Mouse (Mus musculus): Measurements from ENCODE around the gene Chadl.
A peak's percentile ranks its signal among the peaks of the same experiment; 100 is the strongest.
"Not testable (repeated sequence)": the region's sequence is repeated elsewhere in the genome, so short reads cannot be mapped to it uniquely, and the experiment has no call there.

Gene Chadl

DNA sequence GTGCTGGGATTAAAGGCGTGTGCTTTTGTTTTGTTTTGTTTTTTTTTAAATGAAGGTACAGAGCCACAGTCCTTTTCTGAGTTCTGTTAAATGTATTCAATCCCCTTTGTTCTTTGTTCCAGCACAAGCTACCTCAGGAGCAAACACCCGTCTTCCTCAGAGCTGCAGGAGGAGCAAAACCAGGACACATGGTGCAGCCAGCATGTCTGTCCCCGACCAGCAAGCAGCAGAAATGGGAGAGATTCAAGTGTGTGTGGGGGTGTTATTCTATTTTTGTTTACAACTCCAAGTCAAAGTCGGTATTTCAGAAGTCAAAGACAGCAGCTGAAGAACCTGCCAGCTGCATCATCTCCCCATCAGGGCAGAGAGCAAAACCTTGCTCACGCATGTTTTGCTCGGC, 16.7 kb upstream of the Chadl start:
- Histone ChIP-seq H3K27me3 (ENCODE audit: control insufficient read depth, insufficient read depth, low read length, poor library complexity, severe bottlenecking) (no peaks in the 10 kb centered on the region), H3K36me3 (ENCODE audit: control insufficient read depth, insufficient read depth, low read length, poor library complexity, severe bottlenecking) (peaks cover 19% of the 10 kb centered on the region)
- no peak for DNase-seq (ENCODE audit: low read depth, low spot score)

DNA sequence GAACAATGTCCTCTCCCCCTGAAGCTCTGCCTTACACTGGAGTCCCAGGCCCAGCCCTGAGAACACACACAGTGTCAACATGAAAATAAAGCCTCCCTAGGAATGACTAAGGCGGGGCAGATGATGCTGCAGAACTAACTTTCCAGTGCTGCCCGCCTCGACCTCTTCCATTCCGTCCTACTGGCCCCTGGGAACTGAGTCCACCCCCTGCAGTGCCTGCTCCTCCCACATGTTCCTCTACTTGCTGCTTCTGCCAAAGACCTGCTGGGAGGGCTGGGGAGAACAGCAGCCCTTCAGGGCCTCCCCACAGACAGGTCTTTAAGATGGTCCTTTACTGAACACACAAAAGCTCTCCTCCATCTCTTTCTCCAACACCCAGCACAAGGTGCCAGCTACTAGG, 13.7 kb upstream of the Chadl start:
- Histone ChIP-seq H3K36me3 (ENCODE audit: control insufficient read depth, insufficient read depth, low read length, poor library complexity, severe bottlenecking) (peaks cover 19% of the 10 kb centered on the region), H3K27me3 (ENCODE audit: control insufficient read depth, insufficient read depth, low read length, poor library complexity, severe bottlenecking) (no peaks in the 10 kb centered on the region)
- no peak for DNase-seq (ENCODE audit: low read depth, low spot score)

DNA sequence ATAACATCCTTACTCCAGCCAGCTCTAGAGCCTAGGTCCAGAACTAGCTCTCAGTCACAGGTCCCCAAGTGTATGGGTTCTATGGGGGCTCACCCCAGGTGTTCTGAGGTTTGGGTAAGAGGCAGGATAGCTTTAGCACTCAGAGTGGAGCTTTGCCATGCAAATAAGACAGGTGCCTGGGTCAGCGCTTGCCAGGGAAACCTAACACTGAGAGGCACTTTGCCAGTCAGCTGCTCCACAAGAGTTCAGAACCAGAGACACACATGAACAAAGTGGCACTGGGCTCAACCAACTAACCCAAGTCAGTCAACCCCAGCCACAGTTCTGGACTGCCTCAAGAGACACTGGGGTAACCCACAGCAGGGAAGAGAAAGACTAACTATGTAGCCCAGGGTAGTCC, 12.6 kb upstream of the Chadl start:
- H3K36me3 ChIP-seq (ENCODE audit: control insufficient read depth, insufficient read depth, low read length, poor library complexity, severe bottlenecking), result peaks cover 23% of the 10 kb centered on the region
- no peaks in the 10 kb centered on the region for H3K27me3 ChIP-seq (ENCODE audit: control insufficient read depth, insufficient read depth, low read length, poor library complexity, severe bottlenecking)
- DNase-seq (ENCODE audit: low read depth, low spot score), result no peak

DNA sequence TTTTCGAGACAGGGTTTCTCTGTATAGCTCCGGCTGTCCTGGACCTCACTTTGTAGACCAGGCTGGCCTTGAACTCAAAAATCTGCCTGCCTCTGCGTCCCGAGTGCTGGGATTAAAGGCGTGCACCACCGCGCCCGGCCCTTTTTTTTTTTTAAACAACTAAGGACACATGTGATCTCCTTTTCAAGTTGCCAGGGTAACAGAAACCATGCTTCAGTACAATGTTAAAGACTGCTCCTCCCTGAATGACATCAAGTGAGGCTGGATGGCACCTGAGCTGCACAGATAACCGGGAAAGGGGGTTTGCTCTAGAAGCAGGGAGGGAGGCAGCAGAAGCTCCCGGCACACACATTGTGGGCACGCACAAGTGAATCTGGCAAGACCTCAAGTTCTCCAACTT, 11.9 kb upstream of the Chadl start:
- H3K27me3 ChIP-seq (ENCODE audit: control insufficient read depth, insufficient read depth, low read length, poor library complexity, severe bottlenecking), result no peaks in the 10 kb centered on the region
- H3K36me3 ChIP-seq (ENCODE audit: control insufficient read depth, insufficient read depth, low read length, poor library complexity, severe bottlenecking), result peaks cover 25% of the 10 kb centered on the region
- DNase-seq (ENCODE audit: low read depth, low spot score), result no peak

DNA sequence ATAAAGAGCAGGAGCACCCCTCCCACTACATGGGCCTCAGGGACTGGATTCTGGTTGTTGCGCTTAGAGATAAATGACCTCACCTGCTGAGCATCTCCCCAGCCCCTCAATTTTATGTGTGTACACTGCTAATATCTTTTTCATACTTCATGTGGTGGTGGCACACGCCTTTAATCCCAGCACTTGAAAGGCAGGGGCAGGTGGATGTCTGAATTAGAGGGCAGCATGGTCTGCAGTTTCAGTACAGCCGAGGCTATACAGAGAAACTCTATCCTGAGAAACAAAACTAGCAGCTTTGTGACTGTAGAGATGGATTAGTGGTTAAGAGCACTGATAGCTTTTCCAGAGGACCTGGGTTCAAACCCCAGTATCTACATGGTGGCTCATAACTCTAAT, 6.0 kb upstream of the Chadl start:
- peaks cover 11% of the 10 kb centered on the region; the same call in 1 of the 2 replicates for H3K36me3 ChIP-seq (ENCODE audit: control insufficient read depth, insufficient read depth, low read length, poor library complexity, severe bottlenecking)
- DNase-seq (ENCODE audit: low read depth, low spot score), result no peak
- no peaks in the 10 kb centered on the region for H3K27me3 ChIP-seq (ENCODE audit: control insufficient read depth, insufficient read depth, low read length, poor library complexity, severe bottlenecking)

DNA sequence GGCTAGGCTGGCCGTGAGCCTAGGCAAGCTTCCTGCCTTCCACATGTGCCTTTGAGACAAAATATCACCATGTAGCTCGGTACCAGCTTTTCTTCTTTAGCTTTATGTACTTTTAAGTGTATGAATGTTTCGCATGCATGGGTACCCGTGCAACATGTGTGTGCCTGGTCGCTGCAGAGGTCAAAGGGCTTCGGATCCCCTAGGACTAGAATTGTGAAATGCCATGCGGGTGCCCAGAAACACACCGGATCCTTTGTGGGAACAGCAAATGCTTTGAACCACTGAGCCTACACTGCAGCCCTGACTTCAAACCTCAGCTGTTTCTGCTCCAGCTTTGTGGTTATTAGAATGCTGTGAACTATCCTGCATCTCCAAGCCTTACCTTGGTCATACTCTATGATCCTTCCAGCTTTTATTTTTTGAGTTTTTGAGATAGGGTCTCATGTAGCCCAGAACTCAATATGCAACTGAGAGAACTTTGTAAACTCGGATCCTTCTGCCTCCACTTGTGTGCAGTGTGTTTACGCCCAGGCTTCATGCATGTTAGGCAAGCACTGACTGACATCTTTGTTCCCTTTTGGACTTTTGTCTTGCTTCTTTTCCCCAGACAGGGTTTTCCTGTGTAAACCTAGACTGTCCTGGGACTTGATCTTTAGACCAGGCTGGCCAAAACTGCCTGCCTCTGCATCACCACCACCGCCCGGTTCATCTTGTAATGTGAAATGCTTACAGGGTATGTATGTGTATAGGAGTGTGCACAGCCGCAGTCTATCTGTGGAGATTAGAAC, 5.4 kb upstream of the Chadl start:
- DNase-seq (ENCODE audit: low read depth, low spot score), result no peak
- H3K27me3 ChIP-seq (ENCODE audit: control insufficient read depth, insufficient read depth, low read length, poor library complexity, severe bottlenecking), result no peaks in the 10 kb centered on the region
- H3K36me3 ChIP-seq (ENCODE audit: control insufficient read depth, insufficient read depth, low read length, poor library complexity, severe bottlenecking), result peaks cover 11% of the 10 kb centered on the region; the same call in 1 of the 2 replicates

DNA sequence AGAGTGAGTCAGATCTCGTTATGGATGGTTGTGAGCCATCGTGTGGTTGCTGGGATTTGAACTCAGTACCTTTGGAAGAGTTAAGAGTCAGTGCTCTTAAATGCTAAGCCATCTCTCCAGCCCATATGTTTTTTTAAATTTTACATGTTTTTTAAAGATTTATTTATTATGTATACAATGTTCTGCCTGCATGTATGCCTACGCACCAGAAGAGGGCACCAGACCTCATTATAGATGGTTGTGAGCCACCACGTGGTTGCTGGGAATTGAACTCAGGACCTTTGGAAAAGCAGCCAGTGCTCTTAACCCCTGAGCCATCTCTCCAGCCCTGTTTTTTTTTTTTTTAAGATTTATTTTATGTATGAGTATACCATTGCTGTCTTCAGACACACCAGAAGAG, 4.3 kb upstream of the Chadl start:
- peaks cover 11% of the 10 kb centered on the region; the same call in 1 of the 2 replicates for H3K36me3 ChIP-seq (ENCODE audit: control insufficient read depth, insufficient read depth, low read length, poor library complexity, severe bottlenecking)
- not testable (repeated sequence) for H3K27me3 ChIP-seq (ENCODE audit: control insufficient read depth, insufficient read depth, low read length, poor library complexity, severe bottlenecking); DNase-seq (ENCODE audit: low read depth, low spot score)

DNA sequence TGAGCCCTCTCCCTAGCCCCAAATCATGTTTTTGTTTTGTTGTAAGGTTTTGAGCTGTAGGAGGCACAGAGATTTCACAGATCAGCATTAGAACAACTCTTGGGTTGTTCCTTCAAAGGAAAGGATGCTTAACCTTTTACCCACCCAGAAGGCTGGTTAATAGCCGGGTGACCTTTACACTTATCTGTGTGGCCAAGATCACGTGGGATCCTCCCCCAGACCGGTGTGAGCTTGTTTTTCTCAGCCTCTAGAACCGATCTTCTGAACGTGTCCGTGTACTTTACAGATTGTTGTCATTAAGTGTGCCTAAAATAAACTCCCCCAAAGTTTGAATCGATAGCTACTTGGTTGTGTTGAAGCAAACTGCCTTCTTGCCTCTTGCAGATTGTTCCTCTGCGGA, 3.5 kb upstream of the Chadl start:
- Histone ChIP-seq H3K36me3 (ENCODE audit: control insufficient read depth, insufficient read depth, low read length, poor library complexity, severe bottlenecking) (peaks cover 8% of the 10 kb centered on the region; the same call in 1 of the 2 replicates), H3K27me3 (ENCODE audit: control insufficient read depth, insufficient read depth, low read length, poor library complexity, severe bottlenecking) (no peaks in the 10 kb centered on the region)
- DNase-seq (ENCODE audit: low read depth, low spot score), result no peak

DNA sequence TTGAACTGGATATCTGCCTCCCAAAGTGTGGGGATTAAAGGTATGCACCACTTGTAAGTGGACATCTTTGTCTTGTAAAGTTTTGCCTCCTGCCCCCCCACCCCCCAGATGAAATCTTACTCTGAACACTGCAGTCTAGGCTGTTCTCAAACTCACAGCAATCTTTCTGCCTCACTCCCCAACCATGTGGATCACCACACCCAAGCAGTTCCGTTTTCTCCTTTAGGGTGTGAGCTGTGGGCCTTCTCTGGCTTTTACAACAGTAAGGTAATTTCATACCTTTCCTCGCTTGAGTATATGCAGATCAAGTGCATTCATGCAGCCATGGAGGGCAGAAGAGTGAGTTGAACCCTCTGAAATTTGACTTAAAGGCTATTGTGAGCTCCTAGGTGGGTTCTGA, 3.1 kb upstream of the Chadl start:
- DNase-seq (ENCODE audit: low read depth, low spot score), result no peak
- Histone ChIP-seq H3K36me3 (ENCODE audit: control insufficient read depth, insufficient read depth, low read length, poor library complexity, severe bottlenecking) (0 out of 2 replicates have a peak, but pooled peaks cover 5% of the 10 kb centered on the region), H3K27me3 (ENCODE audit: control insufficient read depth, insufficient read depth, low read length, poor library complexity, severe bottlenecking) (no peaks in the 10 kb centered on the region)

DNA sequence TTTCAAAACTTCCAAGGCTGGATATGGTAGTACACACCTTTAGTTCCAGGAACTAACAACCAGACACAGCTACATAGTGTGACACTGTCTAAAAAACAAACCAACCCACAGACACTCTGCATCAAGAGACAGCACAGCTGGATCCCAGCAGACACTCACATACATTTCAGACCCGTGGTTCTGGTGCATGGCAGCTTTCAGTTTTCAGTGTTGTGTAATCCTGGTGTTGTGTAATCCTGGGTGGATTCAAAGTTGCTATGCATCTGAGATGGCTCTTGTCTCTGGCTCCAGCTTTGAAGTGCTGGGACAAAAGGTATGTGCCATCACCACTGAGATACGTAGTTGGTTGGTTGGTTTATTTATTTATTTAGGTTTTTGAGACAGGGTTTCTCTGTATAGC, 1.4 kb upstream of the Chadl start:
- no peak for DNase-seq (ENCODE audit: low read depth, low spot score)
- no peaks in the 10 kb centered on the region for H3K27me3 ChIP-seq (ENCODE audit: control insufficient read depth, insufficient read depth, low read length, poor library complexity, severe bottlenecking)
- H3K36me3 ChIP-seq (ENCODE audit: control insufficient read depth, insufficient read depth, low read length, poor library complexity, severe bottlenecking), result no peaks in the 10 kb centered on the region

DNA sequence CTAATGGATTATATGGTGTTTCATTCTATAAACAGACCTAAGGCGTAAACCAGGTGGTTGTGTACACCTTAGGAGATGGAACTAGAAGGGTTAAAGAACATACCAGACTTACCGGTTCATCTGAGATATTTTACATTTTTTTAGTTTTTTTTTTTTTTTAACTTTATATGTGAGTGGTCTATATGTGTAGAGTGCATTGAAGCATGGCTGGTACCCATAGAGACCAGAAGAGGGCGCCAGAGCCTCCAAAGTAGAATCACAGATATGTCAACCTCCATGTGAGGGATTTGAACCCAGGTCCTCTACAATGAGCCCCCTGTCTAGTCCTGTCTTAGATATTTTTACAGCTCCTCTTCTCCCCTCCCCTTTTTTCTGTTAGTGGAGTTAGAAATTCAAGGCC, 760 bp upstream of the Chadl start:
- DNase-seq (ENCODE audit: low read depth, low spot score), result peak; percentile 74
- no peaks in the 10 kb centered on the region for H3K36me3 ChIP-seq (ENCODE audit: control insufficient read depth, insufficient read depth, low read length, poor library complexity, severe bottlenecking)
- H3K27me3 ChIP-seq (ENCODE audit: control insufficient read depth, insufficient read depth, low read length, poor library complexity, severe bottlenecking), result no peaks in the 10 kb centered on the region

DNA sequence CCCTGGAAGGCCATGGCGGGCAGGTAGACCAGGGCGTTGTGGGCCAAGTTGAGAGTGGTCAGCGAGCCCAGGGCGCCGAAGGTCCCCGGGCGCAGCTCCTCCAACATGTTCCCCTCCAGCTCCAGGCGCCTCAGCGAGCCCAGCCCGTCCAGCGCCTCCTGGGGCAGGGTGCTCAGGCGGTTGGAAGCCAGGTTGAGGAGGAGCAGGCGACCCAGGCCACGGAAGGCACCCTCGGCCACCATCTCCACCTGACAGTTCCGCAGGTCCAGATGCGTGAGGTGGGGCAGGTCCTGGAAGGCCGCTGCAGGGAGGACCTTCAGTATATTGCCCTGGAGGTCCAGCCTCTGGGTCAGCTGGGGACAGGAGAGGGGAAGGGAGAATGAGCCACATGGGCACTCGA, 2.2 kb downstream of the Chadl start:
- Histone ChIP-seq H3K27me3 (ENCODE audit: control insufficient read depth, insufficient read depth, low read length, poor library complexity, severe bottlenecking) (no peaks in the 10 kb centered on the region), H3K36me3 (ENCODE audit: control insufficient read depth, insufficient read depth, low read length, poor library complexity, severe bottlenecking) (no peaks in the 10 kb centered on the region)
- DNase-seq (ENCODE audit: low read depth, low spot score), result no peak

DNA sequence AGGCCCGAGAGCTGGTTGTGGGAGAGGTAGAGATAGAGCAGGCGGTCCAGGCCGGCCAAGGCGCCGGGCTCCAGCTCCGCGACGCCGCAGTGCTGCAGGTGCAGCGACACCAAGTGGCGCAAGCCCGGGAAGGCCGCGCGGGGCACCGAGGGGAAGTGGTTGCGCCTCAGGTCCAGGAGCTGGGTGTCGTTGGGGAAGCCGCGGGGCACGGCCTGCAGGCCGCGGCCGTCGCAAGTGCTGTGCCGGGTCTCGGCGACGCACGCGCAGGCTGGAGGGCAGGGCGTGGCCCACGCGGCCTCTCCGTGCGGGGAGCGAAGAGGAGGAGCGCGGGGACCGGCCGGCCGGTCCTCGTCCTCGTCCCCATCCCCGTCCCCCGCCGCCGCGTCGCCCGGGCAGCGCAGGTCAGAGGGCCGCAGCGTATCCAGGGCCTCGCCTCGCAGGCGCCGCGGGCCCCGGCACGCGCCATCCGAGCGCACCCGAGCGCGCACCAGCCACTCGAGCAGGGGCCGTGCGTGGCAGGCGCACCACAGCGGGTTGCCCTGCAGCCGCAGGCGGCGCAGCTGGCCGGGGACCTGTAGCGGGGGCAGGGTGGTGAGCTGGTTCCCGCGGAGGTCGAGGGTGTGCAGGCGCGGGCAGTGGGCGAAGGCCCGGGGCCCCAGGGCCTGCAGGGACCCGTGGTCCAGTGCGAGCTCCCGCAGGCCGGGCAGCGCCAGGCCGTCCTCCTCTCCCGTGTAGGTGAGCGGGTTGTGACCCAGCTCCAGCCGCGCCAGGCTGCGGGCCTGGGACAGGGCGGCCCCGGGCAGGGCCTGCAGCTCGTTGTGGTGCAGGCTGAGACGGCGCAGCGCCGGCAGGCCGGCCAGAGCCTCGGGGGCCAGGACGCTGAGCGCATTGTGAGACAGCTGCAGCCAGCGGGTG, 2.9 kb downstream of the Chadl start:
- peak; percentile 89 for DNase-seq (ENCODE audit: low read depth, low spot score)
- H3K27me3 ChIP-seq (ENCODE audit: control insufficient read depth, insufficient read depth, low read length, poor library complexity, severe bottlenecking), result no peaks in the 10 kb centered on the region
- H3K36me3 ChIP-seq (ENCODE audit: control insufficient read depth, insufficient read depth, low read length, poor library complexity, severe bottlenecking), result no peaks in the 10 kb centered on the region

DNA sequence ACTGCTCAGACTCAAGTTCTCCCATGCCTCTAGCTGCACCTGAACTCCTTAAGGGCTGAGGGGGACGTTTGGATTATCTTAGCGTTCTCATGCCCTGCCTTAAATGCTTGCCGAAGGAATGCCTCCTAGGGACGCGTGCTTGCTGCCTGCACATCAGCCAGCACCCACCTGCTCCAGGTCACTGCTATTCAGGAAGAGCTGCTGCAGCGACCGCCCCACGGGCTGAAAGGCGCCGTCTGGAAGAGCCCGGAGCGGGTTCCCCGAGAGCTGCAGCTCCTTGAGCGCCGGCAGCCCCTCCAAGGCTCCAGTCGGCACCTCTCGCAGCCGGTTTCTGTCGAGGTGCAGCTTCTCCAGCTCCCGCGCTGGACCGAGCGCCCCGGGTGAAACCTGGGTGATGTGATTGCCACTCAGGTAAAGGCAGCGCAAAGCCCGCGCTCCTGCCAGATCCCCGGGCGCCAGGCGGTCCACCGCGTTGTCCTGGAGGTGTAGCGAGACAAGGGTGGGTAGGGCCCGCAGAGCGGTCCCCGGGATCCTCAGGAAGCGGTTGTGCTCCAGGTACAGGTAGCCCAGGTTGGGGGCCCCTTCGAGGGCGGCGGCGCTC, 3.6 kb downstream of the Chadl start:
- no peak for DNase-seq (ENCODE audit: low read depth, low spot score)
- no peaks in the 10 kb centered on the region for H3K27me3 ChIP-seq (ENCODE audit: control insufficient read depth, insufficient read depth, low read length, poor library complexity, severe bottlenecking)

DNA sequence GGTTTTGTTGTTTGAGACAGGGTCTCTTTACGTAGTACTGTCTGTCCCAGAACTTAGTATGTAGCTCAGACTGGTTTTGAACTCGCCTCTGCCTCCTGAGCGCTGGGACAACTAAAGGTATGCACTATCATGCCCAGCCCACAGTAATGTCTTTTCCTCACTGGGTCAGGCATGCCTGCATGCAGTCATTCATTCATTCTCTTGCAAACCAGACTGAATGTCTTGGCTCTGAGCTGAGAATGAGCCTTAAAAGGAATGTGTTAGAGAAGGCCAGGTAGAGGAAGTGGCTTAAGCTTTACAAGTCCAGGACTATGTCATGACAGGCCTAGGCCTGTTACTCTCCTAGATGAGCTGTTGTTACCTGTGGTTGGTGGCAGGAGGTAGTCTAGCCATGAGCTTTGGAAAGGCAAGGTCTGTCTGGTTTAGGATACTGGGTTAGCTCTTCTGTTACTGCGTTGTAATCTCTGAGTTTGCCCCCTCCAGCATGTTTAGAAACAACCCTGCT, 16.7 kb downstream of the Chadl start:
- Histone ChIP-seq H3K36me3 (ENCODE audit: control insufficient read depth, insufficient read depth, low read length, poor library complexity, severe bottlenecking) (peaks cover 15% of the 10 kb centered on the region), H3K27me3 (ENCODE audit: control insufficient read depth, insufficient read depth, low read length, poor library complexity, severe bottlenecking) (no peaks in the 10 kb centered on the region)
- no peak for DNase-seq (ENCODE audit: low read depth, low spot score)

More for the DNA sequence above, 3.6 kb downstream of the Chadl start:
- H3K36me3 ChIP-seq (ENCODE audit: control insufficient read depth, insufficient read depth, low read length, poor library complexity, severe bottlenecking), result no peaks in the 10 kb centered on the region
